Mouse (Mus musculus): ENCODE results near the gene Nelfe.
"Not testable (repeated sequence)": the region's sequence is repeated elsewhere in the genome, so short reads cannot be mapped to it uniquely, and the experiment has no call there.

The Nelfe gene

DNA sequence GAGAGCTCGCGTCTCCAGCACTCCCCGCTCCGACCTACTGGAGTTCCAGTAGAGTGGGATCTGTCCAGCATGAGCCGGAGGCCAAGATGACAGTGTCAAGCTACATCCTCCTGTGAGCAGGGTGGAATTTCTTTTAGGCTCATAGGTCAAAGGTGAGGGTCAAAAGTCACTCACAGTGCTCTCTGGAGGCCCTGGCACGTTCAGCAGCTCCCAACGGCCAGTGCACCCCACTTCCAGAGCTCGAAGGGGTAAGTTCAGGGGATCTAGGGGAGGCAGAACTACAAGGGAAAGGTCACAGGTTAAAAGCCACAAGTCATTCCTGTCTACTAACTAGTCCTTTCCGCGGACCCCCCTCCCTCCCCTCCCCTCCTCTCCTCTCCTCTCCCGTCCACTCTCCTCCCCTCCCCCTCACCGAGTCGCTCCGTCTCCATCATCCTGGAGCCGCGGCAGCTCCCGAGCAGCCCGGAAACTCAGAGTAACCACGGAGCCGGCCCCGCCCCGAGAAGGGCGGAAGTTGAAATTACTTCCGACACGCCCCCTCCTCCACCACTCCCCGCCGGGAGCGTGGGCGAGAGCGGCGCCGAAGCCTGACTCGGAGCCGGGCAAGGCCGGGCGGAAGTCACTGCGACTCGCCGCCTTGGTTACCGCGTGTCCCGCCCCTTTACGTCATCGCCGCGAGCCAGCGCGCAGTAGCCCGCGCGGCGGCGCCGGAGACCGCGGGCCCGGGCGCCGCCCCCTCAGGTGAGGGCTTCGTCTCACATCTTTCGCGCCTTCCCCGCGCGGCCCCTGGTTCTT, at the start of gene Nelfe, which contains the start of gene Skiv2l:
TSS of gene Nelfe (plus strand) at position 670 of the 795 bp plus-strand sequence.
TSS of gene Skiv2l (minus strand) at position 489 of the 795 bp plus-strand sequence.
- DNase-seq = peak; percentile 98 to 99

DNA sequence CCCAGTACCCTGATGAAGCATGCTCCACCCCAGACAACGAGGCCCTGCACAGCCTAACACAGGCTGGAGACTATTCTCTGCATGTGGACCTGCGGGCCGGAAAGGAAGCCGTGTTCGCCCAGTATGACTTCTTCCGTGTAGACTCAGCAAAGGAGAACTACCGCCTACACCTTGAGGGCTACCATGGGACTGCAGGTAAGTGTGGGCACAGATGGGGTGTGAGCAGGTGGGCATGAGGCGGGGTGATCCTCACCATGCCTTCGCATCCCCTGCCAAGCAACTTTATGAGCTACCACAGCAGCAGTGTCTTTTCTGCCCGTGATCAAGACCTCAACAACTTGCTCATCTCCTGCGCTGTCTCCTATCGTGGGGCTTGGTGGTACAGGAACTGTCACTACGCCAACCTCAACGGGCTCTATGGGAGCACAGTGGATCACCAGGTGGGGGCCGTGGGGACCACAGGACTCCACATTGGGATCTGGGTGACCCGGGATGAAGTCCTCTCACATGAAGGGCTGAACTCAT, 49.3 kb upstream of the Nelfe start:
- DNase-seq = not testable (repeated sequence)

DNA sequence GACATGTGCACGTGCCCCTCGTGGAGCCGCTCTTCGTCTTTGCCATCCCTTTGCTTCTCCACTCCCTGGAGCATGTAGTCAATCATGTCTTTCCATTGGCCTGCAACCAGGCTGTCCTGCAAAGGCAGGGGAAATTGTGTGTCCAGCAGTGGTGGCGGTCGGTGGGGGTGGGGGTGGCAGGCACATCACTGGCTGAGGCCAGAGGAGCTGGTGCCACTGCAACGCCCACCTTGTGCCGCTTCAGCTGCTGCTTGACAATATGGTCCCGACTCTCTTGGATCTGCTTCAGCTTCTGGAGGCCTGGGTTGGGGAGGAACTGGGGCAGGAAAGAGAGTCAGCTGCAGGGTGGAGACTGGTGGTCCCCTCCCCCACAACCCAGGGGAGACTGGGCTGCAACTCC, 47.4 kb upstream of the Nelfe start:
- not testable (repeated sequence) for DNase-seq

DNA sequence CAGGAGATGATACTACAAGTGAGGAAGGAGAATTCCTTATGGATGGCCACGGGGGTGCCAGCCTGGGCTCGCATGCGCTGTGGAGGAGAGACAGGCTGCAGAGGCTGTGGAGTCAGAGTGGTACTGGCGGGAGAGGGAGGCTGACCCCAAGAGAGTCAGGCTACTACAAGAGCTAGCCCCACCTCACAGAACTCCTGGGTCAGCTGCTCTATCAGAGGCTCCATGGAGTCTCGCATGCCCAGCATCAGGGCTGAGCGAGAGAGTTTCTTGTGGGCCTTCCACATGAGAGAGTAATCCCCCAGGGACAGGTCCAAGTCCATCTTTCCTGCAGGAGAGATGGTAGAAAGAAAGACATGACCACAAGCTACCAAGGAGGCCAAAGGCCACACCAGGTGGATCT, 46.8 kb upstream of the Nelfe start:
- not testable (repeated sequence) for DNase-seq

DNA sequence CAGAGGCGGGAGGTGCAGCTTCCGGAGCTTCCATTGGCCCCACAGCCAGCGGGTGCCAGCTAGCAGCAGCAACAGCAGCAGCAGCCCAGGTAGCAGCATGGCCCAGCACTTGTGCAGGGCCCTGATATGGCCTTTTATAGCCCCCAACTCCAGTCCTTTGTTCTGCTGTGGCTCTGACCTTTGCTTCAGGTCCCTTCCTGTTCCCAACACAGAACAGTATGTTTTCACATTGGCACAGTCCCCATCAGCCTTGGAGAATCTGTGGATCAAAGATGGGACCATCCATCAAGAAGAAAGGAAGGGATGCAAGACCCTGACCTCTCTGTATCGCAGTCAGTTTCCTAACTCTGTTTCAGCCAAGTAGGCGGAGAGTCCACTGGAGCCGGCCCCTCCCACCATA, 45.9 kb upstream of the Nelfe start, which contains the start of gene Cyp21a1:
TSS of gene Cyp21a1 (minus strand) at position 261 of the 400 bp plus-strand sequence.
- not testable (repeated sequence) for DNase-seq

DNA sequence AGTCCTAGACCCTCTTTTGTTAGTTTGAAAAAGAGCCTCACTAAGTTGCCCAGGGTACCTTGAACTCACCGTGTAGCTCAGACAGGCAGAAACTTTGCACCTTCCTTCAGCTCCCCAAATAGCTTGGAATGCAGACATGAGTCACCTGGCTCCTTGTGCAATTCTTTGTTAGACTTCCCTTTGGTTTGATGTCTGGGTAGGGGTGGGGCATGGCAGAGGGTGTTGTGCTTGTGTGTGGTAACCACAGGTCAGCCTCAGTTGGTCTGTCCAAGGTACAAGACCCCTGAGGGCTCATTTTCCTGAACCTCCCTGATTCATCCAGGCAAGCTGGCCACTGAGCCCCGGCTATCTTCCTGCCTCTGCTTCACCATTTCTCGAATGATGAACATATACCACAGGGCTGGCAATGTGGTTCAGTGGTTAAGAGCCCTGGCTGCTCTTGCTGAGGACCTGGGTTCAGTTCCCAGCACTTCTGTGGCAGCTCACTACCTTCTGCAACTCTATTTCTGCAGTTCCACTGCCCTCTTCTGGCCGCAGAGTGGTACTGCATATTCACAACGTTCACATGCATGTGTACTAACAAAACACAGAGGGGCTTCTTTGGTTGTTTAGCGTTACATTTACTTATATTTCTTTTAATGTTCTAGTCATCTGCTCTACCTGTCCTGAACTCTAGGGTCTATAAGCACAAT, 45.2 kb upstream of the Nelfe start:
- no peak for DNase-seq

DNA sequence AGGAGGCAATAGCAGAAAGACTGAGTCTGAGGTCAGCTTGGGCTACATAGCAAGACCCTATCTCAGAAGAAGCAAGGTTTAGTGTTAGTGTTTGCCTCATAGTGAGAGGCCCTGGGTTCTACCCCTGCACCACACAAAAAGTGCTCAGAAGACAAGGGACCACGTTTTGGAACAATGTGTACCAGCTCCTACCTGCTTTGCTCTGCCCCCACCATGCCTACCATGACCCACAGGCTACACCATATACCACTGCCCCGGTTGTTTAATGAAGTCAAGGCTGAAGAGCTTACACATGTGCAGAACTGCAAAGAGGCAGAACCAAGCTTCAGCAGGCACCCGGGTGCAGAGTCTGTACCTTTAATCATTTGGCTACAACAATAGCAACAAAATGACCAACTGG, 43.0 kb upstream of the Nelfe start:
- no peak for DNase-seq

DNA sequence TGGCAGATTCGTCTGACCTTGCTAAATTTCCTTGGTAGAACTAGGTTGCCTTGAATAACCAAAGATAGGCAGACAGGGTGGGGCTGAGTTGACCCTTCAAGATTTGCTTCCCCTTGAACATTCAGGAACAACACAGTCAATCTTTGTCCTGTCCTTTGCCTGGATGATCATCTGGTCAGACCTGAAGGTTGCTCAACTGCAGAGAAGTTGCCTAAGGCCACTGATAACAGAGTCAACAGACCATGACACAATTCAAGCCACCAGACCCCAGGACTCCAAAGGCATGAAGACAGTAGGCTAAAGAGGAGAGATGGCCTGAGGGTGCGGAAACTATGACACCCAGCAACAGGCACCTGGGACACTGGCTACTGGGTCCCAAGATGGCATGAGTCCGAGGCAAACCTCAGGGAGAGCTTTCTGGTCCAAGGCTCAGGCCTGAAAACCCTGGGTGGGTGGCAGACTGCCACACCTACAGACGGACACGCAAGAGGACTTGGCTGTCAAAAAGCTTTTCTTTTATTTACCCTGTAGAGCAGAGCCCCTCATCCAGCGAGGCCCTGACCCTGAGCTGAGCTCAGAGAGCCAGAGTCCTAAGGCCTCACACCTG, 41.5 kb upstream of the Nelfe start:
- DNase-seq = peak; percentile 18 to 53

DNA sequence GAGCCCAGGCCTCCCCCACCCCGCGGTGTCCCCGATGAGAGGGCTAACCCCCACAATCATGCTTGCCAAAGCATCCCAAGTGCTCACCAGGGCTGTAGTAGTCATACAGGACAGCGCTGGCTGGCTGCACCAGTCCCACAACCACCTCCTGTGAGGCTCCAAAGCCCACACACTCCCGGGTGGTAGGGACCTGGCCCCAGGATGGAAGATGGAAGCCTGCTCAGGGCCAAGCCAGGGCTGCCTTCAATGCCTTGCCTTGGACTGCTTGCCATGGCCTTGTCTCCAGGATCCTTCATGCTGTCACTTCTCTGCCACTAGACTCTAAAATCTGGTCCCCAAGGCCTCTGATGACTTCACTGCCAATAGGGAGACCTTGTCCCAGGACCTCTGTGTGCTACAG, 39.8 kb upstream of the Nelfe start:
- DNase-seq = not testable (repeated sequence)

DNA sequence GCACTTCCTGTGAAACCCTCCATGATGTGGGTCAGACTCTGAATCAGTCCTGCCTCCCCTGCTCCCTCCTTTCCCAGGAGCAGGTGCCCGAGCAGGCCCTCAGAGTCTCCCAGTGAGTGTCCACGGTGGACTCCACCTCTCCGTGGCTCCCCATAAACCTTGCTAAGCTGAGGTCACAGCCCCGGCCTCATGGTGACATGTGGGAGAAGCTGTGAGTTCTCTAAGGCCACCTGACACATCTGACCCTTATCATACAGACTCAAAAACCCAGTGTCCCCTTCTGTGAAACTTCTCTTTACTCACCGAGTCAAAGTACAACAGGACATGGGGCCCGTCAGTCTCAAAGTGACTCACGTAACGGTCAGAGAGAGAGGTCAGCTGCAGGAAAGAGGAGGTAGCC, 39.4 kb upstream of the Nelfe start:
- not testable (repeated sequence) for DNase-seq

DNA sequence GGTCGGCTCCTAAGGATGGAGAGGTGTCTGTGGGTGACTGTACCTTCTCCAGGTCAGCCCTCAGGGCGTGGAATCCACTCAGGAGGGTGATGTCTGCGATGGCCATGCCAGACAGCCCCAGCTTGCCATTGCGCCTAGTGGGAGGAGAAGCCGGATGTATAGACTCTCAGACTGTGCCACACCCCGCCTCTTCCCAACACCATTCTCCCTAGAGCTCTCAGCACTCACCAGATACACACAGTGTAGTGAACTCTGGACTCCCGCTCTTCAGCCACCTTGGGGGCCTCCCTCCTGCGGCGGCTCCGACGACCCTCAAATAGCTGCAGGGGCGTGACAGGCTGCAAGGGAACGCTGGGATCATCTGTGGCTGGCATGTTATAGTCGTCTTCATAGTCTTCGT, 38.9 kb upstream of the Nelfe start:
- DNase-seq = no peak

DNA sequence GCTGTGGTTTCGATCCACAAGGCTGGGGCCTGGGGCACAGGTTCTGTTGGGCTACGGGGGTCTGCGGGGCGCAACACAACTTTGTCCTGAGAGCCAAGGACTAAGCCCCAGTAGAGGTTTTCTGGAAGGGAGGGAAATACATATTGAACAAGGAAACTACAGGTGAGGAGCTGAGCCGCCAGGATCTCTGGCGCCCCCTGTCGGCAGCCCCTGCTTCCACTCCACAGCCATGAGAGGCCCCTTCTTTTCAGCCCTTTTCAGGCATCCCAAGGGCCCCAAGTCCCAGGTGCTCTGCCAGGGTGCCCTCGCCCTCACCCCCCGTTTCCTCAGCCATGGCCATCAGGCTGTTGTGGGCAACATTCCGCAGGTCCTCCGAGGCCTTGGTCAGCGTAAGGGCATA, 36.4 kb upstream of the Nelfe start:
- peak; percentile 56 to 72 for DNase-seq

DNA sequence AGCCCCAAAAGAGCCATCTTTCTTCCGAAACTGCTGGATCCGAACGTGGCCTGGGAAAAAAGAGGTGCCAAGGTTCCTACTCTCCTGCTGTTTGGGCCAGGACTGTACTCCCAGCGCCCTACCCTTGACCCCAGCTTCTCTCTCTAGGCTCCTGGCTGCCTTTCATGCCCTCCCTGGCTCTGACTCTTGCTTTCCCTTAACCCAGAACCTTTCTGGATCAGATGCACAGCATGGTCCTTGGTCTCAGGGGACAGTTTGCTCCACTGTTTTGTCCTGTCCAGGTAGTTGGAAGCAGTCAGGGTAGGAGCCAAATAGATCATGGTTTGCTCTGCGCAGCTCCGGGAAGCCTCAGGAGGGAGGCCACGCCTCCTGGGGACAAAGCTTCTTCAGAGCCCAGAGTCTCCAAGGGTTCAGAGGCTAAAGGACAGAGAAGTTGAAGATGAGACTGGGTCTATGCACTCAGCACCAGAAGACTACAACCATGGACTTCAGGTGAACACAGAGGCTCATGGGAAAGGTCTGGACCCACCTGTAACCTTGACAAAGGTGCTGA, 35.3 kb upstream of the Nelfe start:
- DNase-seq = no peak

DNA sequence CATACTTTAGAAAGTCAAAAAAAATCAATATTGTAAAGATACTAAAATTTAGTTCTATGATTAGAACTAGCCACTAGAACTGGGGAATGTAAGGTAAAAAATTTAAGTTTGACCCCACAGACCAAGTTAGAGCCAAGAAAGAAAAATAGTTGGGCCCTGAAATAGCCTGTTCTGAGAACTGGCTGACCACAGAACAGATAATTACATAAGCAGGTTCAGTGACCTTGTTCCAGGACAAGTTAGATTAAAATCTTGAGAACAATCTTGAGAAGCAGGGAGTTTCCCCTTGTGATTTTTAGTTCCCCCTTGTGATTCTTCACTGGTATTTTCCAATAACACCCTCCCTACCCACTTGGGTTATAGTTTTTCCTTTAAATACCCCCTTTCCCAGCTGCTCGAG, 19.4 kb upstream of the Nelfe start:
- DNase-seq = not testable (repeated sequence)

DNA sequence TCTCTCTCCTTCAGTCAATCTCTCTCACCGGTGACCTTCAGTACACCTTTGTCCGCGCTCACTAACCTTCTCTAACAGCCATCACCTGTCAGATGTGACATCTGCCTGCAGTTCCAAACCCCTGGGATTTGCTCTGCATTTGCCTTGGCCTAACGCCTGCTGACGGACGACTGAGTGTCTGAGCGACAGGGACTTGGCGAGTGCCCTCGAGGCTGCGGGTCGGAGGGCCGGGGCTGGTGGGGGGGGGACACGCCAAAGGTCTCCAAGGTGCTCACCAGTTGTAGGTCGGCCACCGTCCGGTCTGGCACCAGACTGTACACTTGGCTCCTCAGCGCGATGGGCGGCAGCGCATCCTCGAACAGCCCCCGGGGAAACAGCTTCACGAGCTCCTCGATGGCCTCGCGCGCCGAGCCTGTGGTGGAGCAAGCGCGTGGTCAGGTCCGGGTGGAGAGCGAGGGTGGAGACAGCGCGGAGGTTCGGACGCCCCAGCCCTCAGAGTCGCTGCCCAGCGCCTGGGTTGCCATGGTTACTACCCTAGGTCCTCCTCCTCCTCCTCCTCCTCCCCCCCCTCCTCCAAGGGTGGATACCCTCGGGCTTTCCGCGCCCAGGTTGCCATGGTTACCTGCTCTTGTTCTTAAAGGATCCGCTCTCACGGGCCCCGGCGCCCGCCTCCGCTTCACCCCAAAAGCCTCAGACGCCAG, 13.9 kb upstream of the Nelfe start:
- no peak for DNase-seq

DNA sequence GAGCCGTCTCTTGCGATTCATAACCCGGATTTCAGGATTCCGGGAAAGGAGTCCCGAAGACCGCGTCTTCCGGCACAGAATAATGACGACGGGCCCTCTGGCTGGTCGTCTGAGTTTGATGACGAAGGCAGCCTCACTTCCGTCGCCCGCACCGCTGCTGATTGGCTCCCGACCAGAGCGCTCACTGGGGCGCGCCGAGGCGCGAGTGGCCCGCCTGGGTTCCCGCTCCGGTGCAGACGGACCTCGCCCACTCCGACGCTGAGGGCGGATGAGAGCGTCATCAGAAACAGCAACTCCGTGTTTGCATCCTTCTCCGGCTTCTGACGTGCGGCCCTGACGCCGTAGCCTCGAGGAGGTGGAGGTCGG, 13.4 kb upstream of the Nelfe start, which contains the start of the genes Stk19 and Dxo:
TSS of gene Stk19 (minus strand) at position 90 of the 366 bp plus-strand sequence.
TSS of gene Dxo (plus strand) at position 164 of the 366 bp plus-strand sequence.
- DNase-seq = peak; percentile 98

DNA sequence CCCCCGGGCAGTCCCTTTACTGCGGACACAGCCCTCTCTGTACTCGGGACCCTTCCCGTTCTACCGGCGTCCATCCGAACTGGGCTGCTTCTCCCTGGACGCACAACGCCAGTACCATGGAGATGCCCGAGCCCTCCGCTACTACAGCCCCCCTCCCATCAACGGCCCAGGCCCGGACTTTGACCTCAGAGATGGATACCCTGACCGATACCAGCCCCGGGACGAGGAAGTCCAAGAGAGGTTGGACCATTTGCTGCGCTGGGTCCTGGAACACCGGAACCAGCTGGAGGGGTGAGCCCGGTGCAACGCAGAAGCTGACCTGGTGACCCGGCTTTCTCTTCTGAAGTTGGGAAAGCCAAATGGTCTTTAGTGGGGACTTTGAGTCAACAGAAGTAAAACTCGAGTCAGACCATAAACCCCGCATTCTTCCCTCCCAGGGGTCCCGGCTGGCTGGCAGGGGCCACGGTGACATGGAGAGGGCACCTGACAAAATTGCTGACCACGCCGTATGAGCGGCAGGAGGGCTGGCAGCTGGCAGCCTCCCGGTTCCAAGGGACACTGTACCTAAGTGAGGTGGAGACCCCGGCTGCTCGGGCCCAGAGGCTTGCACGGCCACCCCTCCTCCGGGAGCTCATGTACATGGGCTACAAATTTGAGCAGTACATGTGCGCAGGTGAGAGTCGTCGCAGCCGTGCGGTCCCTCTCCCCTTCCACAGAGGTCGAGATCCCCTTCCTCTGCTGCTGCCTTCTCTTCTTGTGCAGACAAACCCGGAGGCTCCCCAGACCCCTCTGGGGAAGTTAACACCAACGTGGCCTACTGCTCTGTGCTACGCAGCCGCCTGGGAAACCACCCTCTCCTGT, 12.5 kb upstream of the Nelfe start:
- peak in 1 of 2 experiments; percentile 39 for DNase-seq

DNA sequence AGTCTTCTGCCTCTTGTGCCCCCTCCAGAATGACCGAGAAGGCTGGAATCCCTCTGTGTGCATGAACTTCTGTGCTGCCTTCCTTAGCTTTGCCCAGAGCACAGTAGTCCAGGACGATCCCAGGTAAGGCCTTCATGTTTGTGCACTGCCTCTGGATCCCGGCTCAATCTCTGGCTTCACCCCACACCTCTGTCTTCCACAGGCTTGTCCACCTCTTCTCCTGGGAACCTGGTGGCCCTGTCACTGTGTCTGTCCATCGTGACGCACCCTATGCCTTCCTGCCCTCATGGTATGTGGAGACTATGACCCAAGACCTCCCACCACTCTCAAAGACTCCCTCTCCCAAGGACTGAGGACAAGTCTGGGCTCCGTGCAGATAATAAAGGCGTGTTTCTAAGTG, 11.4 kb upstream of the Nelfe start:
- no peak for DNase-seq

DNA sequence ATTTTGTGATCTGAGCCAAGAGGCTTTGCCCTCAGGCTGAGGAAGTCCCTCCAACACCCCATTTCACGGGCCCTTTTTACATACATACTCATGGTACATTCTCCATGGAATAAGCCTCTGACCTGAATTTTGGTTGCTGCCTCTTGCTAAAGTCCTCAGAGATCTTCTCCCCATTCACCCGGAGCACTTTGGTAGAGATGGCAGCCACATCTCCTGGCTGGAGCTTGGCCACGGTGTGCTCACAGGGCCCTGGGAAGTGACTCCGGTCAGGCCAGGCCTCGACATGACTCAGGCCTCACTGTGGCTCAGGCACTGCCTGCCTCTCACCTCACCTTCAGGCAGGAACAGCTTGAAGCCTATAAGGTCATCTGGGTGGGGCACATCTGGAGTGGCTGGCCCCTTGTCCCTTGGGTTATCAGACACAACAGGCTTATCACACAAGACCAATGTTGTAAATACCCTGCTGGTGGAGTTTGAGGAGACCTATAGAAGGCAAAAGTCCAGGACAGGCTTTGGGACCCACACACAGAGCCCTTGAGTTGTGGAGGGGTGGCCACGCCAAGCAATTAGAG, 9.4 kb upstream of the Nelfe start:
- no peak for DNase-seq

DNA sequence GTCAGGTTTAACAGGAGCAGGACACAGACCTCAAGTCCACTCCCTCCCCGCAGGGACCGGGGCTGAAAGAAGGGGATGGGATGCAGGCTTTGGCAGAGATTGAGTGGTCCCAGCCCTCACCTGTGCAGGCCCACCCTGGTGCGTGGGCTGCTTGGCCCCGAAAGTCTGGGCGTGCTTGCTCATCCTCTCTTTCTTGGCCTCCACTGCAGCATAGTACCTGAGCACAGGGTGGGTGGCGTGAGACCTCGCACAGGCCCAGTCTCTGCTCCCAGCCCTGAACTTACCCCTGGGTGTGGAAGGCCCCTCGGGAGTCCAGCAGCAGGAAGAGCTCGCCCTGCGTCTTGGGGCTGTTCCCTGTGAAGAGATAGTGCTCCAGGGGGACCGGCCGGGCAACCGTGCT, 5.3 kb upstream of the Nelfe start:
- no peak for DNase-seq

DNA sequence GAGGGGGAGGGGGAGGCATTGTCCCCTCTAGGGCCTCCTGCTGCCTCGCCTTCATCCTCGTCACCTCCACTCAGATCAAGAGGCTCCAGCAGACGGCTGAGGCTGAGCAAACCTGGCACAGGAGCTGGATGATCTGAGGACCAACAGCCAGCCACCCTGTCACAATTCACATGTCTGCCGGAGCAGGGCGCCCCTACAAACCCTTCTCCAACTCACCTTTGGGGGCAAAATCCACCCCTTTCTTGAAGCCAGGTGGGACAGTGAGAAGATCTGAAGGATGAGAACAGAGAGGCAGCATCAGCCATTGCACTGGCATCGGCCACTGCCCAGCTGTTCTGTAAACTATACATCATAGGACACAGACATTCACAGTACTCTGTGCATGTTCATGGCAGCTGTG, 3.0 kb upstream of the Nelfe start:
- DNase-seq = peak in 1 of 2 experiments; percentile 2
